Mouse (Mus musculus) hindbrain, postnatal 0 days (tissue): ENCODE results near the gene Zfp575. TPM values are rescaled to one million over a fixed set of nuclear protein-coding genes. Genes with fewer than 3 reads are reported as not detected.

Experiments
- ATAC-seq: fragments of 200-750 bp; cut with Nextera tagmentation; 2 replicates; pipeline ENCODE4 v1.8.0; 2017; ENCODE audit warnings: mild to moderate bottlenecking, moderate TSS enrichment, moderate library complexity
- DNase-seq: peaks from one replicate; pipeline ENCODE4 v3.0.0-alpha.2; 2015; ENCODE audit warnings: low spot score
- H3K27ac ChIP-seq: fragments of 300-500 bp; sonication (generic); 2 replicates; pipeline ENCODE4 v1.5.1; 2014; ENCODE audit warnings: mild to moderate bottlenecking
- H3K27me3 ChIP-seq: fragments of 300-500 bp; sonication (generic); 2 replicates; pipeline ENCODE4 v1.6.1; 2014; ENCODE audit warnings: low read length, mixed read lengths; ENCODE audit not compliant: insufficient read depth
- H3K36me3 ChIP-seq: fragments of 300-500 bp; sonication (generic); 2 replicates; pipeline ENCODE4 v1.6.1; 2014; ENCODE audit warnings: low read length, mixed read lengths; ENCODE audit not compliant: insufficient read depth
- H3K4me1 ChIP-seq: fragments of 300-500 bp; sonication (generic); 2 replicates; pipeline ENCODE4 v1.6.1; 2014; ENCODE audit warnings: antibody characterized with exemption, low read length, mixed read lengths; ENCODE audit not compliant: insufficient read depth
- H3K4me2 ChIP-seq: fragments of 300-500 bp; sonication (generic); 2 replicates; pipeline ENCODE4 v1.6.1; 2014; ENCODE audit warnings: low read depth, mild to moderate bottlenecking, low read length, moderate library complexity, mixed read lengths
- H3K4me3 ChIP-seq: fragments of 300-500 bp; sonication (generic); 2 replicates; pipeline ENCODE4 v1.5.1; 2014; ENCODE audit warnings: low read length
- H3K9ac ChIP-seq: fragments of 300-500 bp; sonication (generic); replicated peaks from 2 replicates; pipeline ENCODE4 v1.6.1; 2014; ENCODE audit warnings: mild to moderate bottlenecking, low read length, moderate library complexity, mixed read lengths
- H3K9me3 ChIP-seq: fragments of 300-500 bp; sonication (generic); 2 replicates; pipeline ENCODE4 v1.6.1; 2016; ENCODE audit warnings: low read length, mixed read lengths
- CTCF ChIP-seq: IDR thresholded peaks from 2 replicates; pipeline ENCODE4 v1.5.1; 2016; ENCODE audit warnings: antibody characterized with exemption, control low read depth, low read depth
- WGBS: fragments of 180-500 bp; shearing (Covaris S2); extraction: QIAGEN DNeasy Blood & Tissue Kit; methylation state at CpG from one replicate; pipeline ENCODE4 v1.1.7; 2014; 5-methylcytosine and 5-hydroxymethylcytosine counted together
- polyA plus RNA-seq: library from polyadenylated mRNA; unstranded; fragments of >200 nt; fragmentation: Nextera tagmentation; extraction: Ambion mirVana; gene quantifications from 2 replicates; pipeline ENCODE4 v1.2.1, GENCODE M21; 2015
- total RNA-seq: library from RNA; depleted of rRNA; stranded (reverse); fragments of >200 nt; gene quantifications from 2 replicates; pipeline ENCODE4 v1.2.3, GENCODE M21; 2014

Gene Zfp575
- total and polyA plus RNA-seq, 2 experiments from 2014 or later, result 1.2 to 20.3 TPM

GRCm38 (mm10) chr7:24614816-24615215 lies 27.4 kb upstream of the Zfp575 start:
- no peak overlapping the region for H3K9ac ChIP-seq
- no peak for TF ChIP-seq CTCF
- no peak overlapping the region for H3K4me3 ChIP-seq
- no peaks in the 10 kb centered on the region for H3K9me3 ChIP-seq
- no peak overlapping the region for H3K27ac ChIP-seq
- 78% methylated on average over 13 of the region's 13 CpGs for WGBS
- no peak for DNase-seq
- peaks cover 10% of the 10 kb centered on the region; the same call in 1 of the 2 replicates for H3K4me1 ChIP-seq
- H3K36me3 ChIP-seq, result no peaks in the 10 kb centered on the region
- H3K4me2 ChIP-seq, result no peak overlapping the region
- peaks cover 37% of the 10 kb centered on the region for H3K27me3 ChIP-seq
- ATAC-seq, result no peak

GRCm38 (mm10) chr7:24612308-24612910 lies 25.0 kb upstream of the Zfp575 start:
- 6% methylated on average over 27 of the region's 27 CpGs for WGBS
- 0 out of 2 replicates have a peak overlapping the region, but pooled peaks have one; percentile 1 for H3K4me3 ChIP-seq
- DNase-seq (no peak), ATAC-seq (no peak)
- no peaks in the 10 kb centered on the region for H3K36me3 ChIP-seq
- H3K4me1 ChIP-seq, result peaks cover 10% of the 10 kb centered on the region; the same call in 1 of the 2 replicates
- H3K27ac ChIP-seq, result no peak overlapping the region
- H3K9me3 ChIP-seq, result no peaks in the 10 kb centered on the region
- no peak for TF ChIP-seq CTCF
- no peak overlapping the region for H3K9ac ChIP-seq
- H3K4me2 ChIP-seq, result peak overlapping the region; percentile 21; the same call in 1 of the 2 replicates
- peaks cover 43% of the 10 kb centered on the region for H3K27me3 ChIP-seq

- Histone ChIP-seq H3K9ac (no peak overlapping the region), H3K4me1 (peaks cover 10% of the 10 kb centered on the region; the same call in 1 of the 2 replicates), H3K27ac (no peak overlapping the region), H3K4me2 (peak overlapping the region; percentile 58), H3K9me3 (no peaks in the 10 kb centered on the region), H3K4me3 (peak overlapping the region; percentile 32; the same call in 1 of the 2 replicates), H3K27me3 (peaks cover 43% of the 10 kb centered on the region), H3K36me3 (no peaks in the 10 kb centered on the region)
- DNase-seq (no peak), ATAC-seq (no peak)
- no peak for TF ChIP-seq CTCF
- 18% methylated on average over 7 of the region's 7 CpGs for WGBS
These were observed 24.3 kb upstream of the Zfp575 start for GRCm38 (mm10) chr7:24611709-24612108.

DNA sequence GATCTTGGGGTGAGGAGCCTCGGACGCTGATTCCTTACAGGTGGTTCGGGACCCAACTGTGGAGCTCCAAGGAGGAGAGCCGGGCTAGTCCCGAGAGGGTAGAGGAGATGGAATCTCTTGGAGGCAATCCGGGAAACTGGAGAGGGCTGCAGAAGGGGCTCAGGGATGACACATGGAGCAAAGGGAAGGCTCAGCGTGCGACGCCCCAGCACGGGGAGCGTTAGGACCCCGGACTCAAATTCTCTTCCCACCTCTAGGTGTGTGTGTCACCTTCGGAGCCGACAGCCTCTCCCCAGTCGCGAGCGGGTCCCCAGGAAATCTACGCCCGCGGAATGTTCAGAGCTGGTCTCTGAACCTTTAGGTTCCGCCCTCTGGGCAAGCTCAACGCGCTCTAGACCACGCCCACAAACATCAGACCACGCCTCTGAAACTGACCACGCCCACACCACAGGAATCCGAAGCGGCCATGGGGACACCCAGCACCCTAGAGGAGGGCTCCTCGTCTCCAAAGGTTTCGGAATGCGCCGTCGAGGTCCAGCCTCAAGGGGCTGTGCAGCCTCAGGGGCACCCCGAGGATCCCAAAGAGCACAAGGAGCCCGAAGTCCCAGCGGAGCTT lies 23.5 kb upstream of the Zfp575 start:
- ATAC-seq (peak; percentile 38; the same call in 1 of the 2 replicates), DNase-seq (peak; percentile 46)
- Histone ChIP-seq H3K27me3 (peaks cover 43% of the 10 kb centered on the region), H3K9me3 (no peaks in the 10 kb centered on the region), H3K27ac (no peak overlapping the region), H3K4me2 (peak overlapping the region; percentile 58), H3K9ac (no peak overlapping the region; the same call in 1 of the 2 replicates), H3K4me1 (peaks cover 10% of the 10 kb centered on the region; the same call in 1 of the 2 replicates), H3K4me3 (peak overlapping the region; percentile 32), H3K36me3 (no peaks in the 10 kb centered on the region)
- 1% methylated on average over 36 of the region's 36 CpGs for WGBS
- no peak for TF ChIP-seq CTCF

GRCm38 (mm10) chr7:24610144-24610878 lies 22.9 kb upstream of the Zfp575 start, which contains the start of gene Phldb3:
Gene Phldb3, plus strand, starts transcription at chr7:24610763.
- Histone ChIP-seq H3K4me2 (peak within 1 kb of the TSS; percentile 58), H3K27ac (no peak within 1 kb of the TSS), H3K9me3 (no peaks in the 10 kb centered on the region), H3K36me3 (no peaks in the 10 kb centered on the region), H3K4me1 (peaks cover 12% of the 10 kb centered on the region; the same call in 1 of the 2 replicates), H3K27me3 (peaks cover 43% of the 10 kb centered on the region), H3K9ac (no peak within 1 kb of the TSS; the same call in 1 of the 2 replicates), H3K4me3 (peak within 1 kb of the TSS; percentile 32)
- WGBS, result 4% methylated on average over 24 of the region's 27 CpGs
- ATAC-seq (0 out of 2 replicates have a peak, but pooled peaks have one; percentile 25), DNase-seq (no peak)
- TF ChIP-seq CTCF, result no peak

DNA sequence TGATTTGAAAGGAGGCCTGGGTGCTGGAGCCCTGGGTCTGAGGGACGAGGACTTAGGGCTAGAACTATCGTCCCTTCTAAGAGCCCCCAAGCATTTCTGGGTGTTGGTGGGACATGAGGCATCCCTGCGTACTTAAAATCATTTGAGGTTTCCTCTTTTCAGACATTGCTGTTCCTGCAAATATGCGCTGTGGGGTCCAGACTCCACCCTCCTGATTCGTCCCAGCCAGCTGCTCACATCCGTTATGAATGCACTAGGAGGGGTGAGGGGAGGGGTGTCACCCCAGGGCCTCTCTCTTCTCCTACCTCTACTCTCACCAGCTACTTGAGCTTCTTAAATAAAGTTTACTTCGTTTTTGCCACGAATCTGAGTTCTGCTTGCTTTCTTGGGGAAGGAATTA lies 21.1 kb upstream of the Zfp575 start:
- no peak overlapping the region for H3K9ac ChIP-seq
- TF ChIP-seq CTCF, result no peak
- H3K27me3 ChIP-seq, result peaks cover 41% of the 10 kb centered on the region
- DNase-seq, result no peak
- H3K4me3 ChIP-seq, result no peak overlapping the region
- ATAC-seq, result no peak
- no peak overlapping the region for H3K27ac ChIP-seq
- H3K36me3 ChIP-seq, result no peaks in the 10 kb centered on the region
- no peak overlapping the region for H3K4me2 ChIP-seq
- H3K4me1 ChIP-seq, result peaks cover 12% of the 10 kb centered on the region; the same call in 1 of the 2 replicates
- 80% methylated on average over 8 of the region's 8 CpGs for WGBS
- H3K9me3 ChIP-seq, result no peaks in the 10 kb centered on the region
